Mouse (Mus musculus): ENCODE measurements around the gene Atxn7. TPM values are rescaled to one million over a fixed set of nuclear protein-coding genes. Genes with fewer than 3 reads are reported as not detected.

Gene Atxn7
- polyA plus RNA-seq, 1 experiment = 24.9 TPM

DNA sequence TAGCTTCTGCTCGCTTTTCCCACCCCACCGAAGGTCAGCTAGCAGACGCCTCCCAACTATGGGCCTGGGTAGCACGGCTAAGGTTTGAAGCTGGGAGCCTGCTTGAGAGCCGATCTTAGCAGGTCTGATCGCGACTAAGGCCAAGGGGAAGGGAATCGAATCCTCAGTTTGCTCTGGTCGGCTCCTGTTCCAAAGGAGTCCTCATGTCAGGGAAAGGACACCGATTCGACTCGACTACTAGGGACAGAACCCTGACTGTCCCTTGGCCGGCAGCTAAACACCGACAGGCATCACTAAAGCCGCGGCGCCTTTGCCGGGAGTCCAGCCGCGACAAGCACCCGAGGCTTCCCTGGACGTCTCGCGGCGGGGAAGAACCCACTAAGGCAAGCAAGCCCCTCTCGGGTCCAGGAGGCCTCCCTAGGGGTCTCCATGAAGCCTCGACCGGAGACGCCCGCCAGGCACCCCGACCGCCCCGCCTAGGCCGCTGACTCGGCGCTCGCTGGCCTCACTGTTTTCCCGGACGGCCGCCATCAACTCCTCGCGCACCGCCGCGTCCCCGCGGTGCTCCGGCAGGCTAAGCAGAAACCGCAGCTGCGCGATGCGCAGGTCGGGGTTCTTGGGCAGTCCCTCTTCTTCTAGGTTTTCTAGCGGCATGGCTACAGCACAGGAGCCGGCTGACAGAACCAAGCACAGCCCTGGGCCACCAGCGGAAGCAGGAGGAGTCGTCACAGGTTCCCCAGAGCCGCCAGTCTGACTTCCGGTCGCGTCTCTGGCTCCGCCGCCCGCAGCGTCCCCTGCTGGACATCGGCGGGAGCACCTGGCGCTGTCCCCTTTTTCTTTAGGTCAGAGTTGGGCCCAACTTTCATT, 159.2 kb downstream of the Atxn7 start, which contains the start of gene Psmd6:
Psmd6 (minus strand) TSS at position 755 of the 867 bp plus-strand sequence.
- DNase-seq (ENCODE audit: low read depth) = no peak

Other genes starting within 250 kb of the Atxn7 start
- not detected in 2 replicates for gene Gm281, start 47.0 kb upstream of the Atxn7 start, polyA plus RNA-seq (2012; rRNA removed)
- gene Thoc7, start 412 bp downstream of the Atxn7 start, polyA plus RNA-seq (2012; rRNA removed) = 23.7 and 24.1 TPM in 2 replicates
- 33.3 and 34.1 TPM in 2 replicates for gene Psmd6, start 159.5 kb downstream of the Atxn7 start, polyA plus RNA-seq (2012; rRNA removed)
- gene Olfr720, start 225.4 kb downstream of the Atxn7 start, polyA plus RNA-seq (2012; rRNA removed) = not detected in 2 replicates